Mouse (Mus musculus) bone marrow macrophage, adult 2 months (primary cell): ENCODE measurements at regions not wholly inside any gene's neighbourhood (a gene's known extent, or its start where the extent isn't known, plus 50 kb on each side); places are given as distances from the start of the nearest gene placed in this dataset.

Source experiments
- CTCF ChIP-seq: IDR thresholded peaks from 2 replicates; pipeline ENCODE4 v1.5.1; 2012; ENCODE audit warnings: low read depth, mild to moderate bottlenecking, low read length, moderate library complexity
- POLR2A ChIP-seq: IDR thresholded peaks from 2 replicates; pipeline ENCODE4 v1.6.1; 2012; ENCODE audit warnings: mild to moderate bottlenecking, low read depth, low read length, borderline replicate concordance

DNA sequence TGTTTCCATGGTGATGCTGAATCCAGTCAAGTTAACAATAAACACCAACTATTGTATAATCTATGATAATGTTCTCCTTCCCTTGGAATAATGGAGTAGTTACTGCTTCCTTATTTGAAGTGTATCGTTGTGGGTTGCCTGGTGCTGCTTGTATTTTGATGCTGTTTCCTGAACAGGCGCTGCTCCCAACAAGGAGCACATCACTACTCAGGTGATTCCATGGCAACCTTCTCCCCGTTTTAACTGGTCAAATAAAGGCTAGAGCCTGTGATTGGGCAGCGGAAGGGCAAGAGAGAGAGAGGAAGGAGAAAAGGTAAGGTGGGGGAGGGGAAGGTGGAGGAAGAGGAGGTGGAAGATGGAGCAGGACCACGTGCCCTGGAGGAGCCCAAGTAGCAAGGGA is 116.3 kb downstream of the Mterf1b start:
- no peak for TF ChIP-seq POLR2A
- TF ChIP-seq CTCF: no peak
